Mouse (Mus musculus): ENCODE measurements around the gene Epn2. TPM values are rescaled to one million over a fixed set of nuclear protein-coding genes. Genes with fewer than 3 reads are reported as not detected.

Gene Epn2
- 53.9 and 56.5 TPM in 2 replicates for polyA plus RNA-seq (2015; fragmentation: Nextera tagmentation; extraction: Ambion mirVana)

DNA sequence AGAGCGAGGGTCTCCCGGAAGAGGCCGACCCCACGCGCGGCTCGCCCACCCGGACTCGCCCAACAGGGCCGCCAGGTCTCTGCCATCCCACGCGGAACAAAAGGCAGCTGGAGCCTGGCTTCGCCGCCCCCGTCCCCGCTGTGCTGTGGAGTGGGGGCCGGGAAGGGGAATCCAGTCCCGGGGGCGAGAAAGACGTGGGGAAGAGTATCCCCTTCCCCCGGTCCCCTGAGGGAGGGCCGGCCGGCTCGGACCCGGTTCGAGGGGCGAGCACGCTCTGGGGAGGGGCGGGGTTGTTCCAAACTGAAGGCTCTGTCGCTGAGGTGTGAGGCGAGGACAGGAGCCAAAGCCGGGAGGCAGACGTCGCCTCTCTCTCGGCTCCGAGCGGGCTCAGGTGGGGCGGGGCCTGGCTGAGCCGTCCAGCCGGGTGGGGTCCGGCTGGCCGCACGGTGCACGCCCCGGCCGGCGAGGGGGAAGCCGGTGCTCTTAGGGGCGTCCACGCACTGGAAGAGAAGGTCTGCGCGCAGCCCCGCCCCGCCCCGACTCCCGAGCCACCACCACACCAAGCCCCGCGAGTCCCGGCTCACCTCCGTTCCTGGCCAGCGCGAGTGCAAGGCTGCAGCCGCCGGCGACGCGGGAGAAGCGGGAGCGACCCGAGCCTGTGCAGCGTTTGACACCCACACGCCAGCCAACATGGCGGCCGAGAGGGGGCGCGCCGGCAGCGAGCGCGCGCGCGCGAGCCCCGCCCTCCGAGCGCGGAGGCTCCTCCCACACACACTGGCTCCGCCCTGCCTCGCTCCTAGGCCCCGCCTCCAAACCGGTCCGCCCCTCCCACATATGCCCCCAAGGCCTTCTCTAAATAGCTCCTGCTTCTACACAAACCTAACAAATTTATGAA lies at the start of gene Epn2:
Gene Epn2, minus strand, starts transcription at position 705 of the 895 bp plus-strand sequence.
- Histone ChIP-seq H3K4me1 (replicated peaks) (peaks cover 36% of the 10 kb centered on the region), H3K9me3 (peaks cover 6% of the 10 kb centered on the region; the same call in 1 of the 2 replicates), H3K36me3 (no peaks in the 10 kb centered on the region), H3K27me3 (no peaks in the 10 kb centered on the region), H3K9ac (peak within 1 kb of the TSS; percentile 77), H3K27ac (replicated peaks) (peak within 1 kb of the TSS; percentile 87), H3K4me2 (peak within 1 kb of the TSS; percentile 71), H3K4me3 (peak within 1 kb of the TSS; percentile 61)
- peak; percentile 93 for ATAC-seq (ENCODE audit: low read depth)
- WGBS: under 1% methylated on average over 88 of the region's 93 CpGs

DNA sequence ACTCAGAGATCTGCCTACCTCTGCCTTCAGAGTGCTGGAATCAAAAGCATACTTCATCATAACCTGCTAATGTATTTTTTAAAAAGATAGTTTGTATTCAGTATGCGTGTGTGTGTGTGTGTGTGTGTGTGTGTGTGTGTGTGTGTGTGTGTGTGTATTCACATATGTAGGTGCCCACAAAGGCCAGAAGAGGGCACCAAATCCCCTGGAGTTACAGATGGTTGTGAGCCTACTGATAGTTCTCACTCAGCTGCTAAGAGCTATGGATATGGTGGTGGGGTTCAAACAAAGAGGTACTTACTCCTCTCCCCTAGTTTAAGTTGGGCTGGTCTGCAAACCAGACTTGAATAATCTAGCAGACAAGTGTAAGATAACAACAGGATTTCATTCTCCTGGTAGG lies 47.0 kb upstream of the Epn2 start:
- 93% methylated on average over 1 of the region's 1 CpGs for WGBS
- no peaks in the 10 kb centered on the region for H3K4me1 ChIP-seq (replicated peaks)
- H3K27ac ChIP-seq (replicated peaks): no peak overlapping the region
- no peak overlapping the region for H3K9ac ChIP-seq
- no peak overlapping the region for H3K4me2 ChIP-seq
- H3K36me3 ChIP-seq: no peaks in the 10 kb centered on the region
- H3K9me3 ChIP-seq: no peaks in the 10 kb centered on the region
- ATAC-seq (ENCODE audit: low read depth): no peak
- H3K27me3 ChIP-seq: no peaks in the 10 kb centered on the region
- H3K4me3 ChIP-seq: no peak overlapping the region

DNA sequence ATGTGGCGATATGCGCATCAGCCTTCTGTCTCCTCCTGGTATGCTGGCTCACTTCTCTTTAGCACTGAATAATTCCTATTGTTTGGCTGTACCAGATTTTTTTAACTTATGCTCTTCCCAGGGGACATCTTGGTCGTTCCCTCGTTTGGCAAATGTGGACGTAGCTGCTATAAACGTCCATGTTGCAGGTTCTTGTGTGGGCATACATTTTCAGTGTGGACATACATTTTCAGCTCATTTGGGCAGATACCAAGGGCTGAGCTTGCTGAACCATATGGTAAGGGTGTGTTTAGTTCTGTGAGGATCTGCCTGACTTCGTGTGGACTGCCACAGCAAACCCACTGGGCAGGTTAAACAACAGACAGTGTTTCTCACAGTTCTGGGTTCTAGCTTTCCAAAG lies 45.6 kb upstream of the Epn2 start:
- Histone ChIP-seq H3K36me3 (no peaks in the 10 kb centered on the region), H3K27me3 (no peaks in the 10 kb centered on the region), H3K9ac (no peak overlapping the region), H3K4me2 (no peak overlapping the region), H3K27ac (replicated peaks) (no peak overlapping the region), H3K4me1 (replicated peaks) (peaks cover 8% of the 10 kb centered on the region; the same call in 1 of the 2 replicates), H3K9me3 (no peaks in the 10 kb centered on the region), H3K4me3 (no peak overlapping the region)
- WGBS: 75% methylated on average over 7 of the region's 7 CpGs
- no peak for ATAC-seq (ENCODE audit: low read depth)

- Histone ChIP-seq H3K4me3 (peak overlapping the region; percentile 38), H3K27me3 (no peaks in the 10 kb centered on the region), H3K36me3 (no peaks in the 10 kb centered on the region), H3K27ac (replicated peaks) (no peak overlapping the region), H3K9me3 (no peaks in the 10 kb centered on the region), H3K9ac (peak overlapping the region; percentile 66), H3K4me1 (replicated peaks) (peaks cover 21% of the 10 kb centered on the region), H3K4me2 (peak overlapping the region; percentile 67)
- no peak for ATAC-seq (ENCODE audit: low read depth)
- WGBS: 65% methylated on average over 8 of the region's 8 CpGs
These were observed 41.3 kb upstream of the Epn2 start for GRCm38 (mm10) chr11:61620762-61621161.

GRCm38 (mm10) chr11:61620254-61620670 lies 40.8 kb upstream of the Epn2 start:
- peak overlapping the region; percentile 66 for H3K9ac ChIP-seq
- peak overlapping the region; percentile 67; the same call in 1 of the 2 replicates for H3K27ac ChIP-seq (replicated peaks)
- peak; percentile 87 for ATAC-seq (ENCODE audit: low read depth)
- H3K4me2 ChIP-seq: peak overlapping the region; percentile 67
- peak overlapping the region; percentile 38 for H3K4me3 ChIP-seq
- no peaks in the 10 kb centered on the region for H3K27me3 ChIP-seq
- no peaks in the 10 kb centered on the region for H3K9me3 ChIP-seq
- no peaks in the 10 kb centered on the region for H3K36me3 ChIP-seq
- under 1% methylated on average over 16 of the region's 17 CpGs for WGBS
- peaks cover 26% of the 10 kb centered on the region for H3K4me1 ChIP-seq (replicated peaks)

DNA sequence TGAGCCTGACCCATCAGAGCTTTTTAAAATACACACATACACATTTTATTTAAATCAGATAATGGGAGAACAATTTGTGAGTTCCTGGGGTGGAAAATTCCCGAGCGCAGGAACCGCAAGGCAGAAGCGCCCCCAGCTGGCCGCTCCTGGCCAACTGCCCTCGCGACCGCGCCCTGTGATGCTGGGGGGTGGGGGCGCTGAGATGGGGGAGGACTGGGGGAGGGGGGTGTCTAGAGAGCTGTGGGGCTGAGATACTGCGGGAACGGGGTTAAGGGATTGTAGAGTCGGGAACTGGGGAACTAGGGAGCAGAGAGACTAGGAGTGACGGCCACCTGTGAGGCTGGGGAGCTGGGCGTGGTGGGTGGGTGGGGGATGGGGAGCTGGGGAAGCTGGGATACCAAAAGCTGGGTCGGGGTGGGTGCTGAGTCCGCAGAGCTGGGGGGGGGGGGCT lies 40.3 kb upstream of the Epn2 start:
- WGBS: 2% methylated on average over 17 of the region's 17 CpGs
- Histone ChIP-seq H3K4me2 (peak overlapping the region; percentile 67), H3K9me3 (no peaks in the 10 kb centered on the region), H3K27ac (replicated peaks) (peak overlapping the region; percentile 67), H3K4me1 (replicated peaks) (peaks cover 26% of the 10 kb centered on the region), H3K4me3 (peak overlapping the region; percentile 38), H3K27me3 (no peaks in the 10 kb centered on the region), H3K9ac (peak overlapping the region; percentile 66), H3K36me3 (no peaks in the 10 kb centered on the region)
- peak; percentile 64 for ATAC-seq (ENCODE audit: low read depth)

- peaks cover 26% of the 10 kb centered on the region for H3K4me1 ChIP-seq (replicated peaks)
- ATAC-seq (ENCODE audit: low read depth): no peak
- H3K9me3 ChIP-seq: no peaks in the 10 kb centered on the region
- H3K4me3 ChIP-seq: peak overlapping the region; percentile 38
- peak overlapping the region; percentile 67 for H3K4me2 ChIP-seq
- H3K27ac ChIP-seq (replicated peaks): no peak overlapping the region; the same call in 1 of the 2 replicates
- H3K9ac ChIP-seq: peak overlapping the region; percentile 66
- no peaks in the 10 kb centered on the region for H3K36me3 ChIP-seq
- no peaks in the 10 kb centered on the region for H3K27me3 ChIP-seq
- WGBS: 14% methylated on average over 6 of the region's 6 CpGs
These were observed 39.9 kb upstream of the Epn2 start for GRCm38 (mm10) chr11:61619356-61619755.

DNA sequence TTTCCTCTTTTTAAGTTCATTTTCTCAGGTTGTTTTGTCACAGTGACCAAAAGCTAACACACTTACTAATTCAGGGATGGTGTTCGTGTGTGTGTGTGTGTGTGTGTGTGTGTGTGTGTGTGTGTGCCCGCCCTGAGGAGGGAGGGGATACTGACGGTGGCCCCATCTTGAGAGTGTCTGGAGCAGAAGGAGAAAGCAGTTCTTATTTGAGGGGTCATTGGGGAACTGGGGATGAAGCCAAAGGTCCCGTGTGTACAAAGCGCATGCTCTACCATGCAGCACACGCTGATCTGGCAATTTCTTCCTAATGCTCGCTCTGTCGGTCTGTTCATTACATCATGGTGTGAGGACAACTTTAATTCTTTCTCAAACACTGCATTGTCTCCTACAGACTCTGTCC lies 39.1 kb upstream of the Epn2 start:
- no peak overlapping the region for H3K4me2 ChIP-seq
- H3K9ac ChIP-seq: no peak overlapping the region
- no peaks in the 10 kb centered on the region for H3K9me3 ChIP-seq
- ATAC-seq (ENCODE audit: low read depth): no peak
- no peaks in the 10 kb centered on the region for H3K36me3 ChIP-seq
- no peak overlapping the region for H3K27ac ChIP-seq (replicated peaks)
- H3K4me3 ChIP-seq: no peak overlapping the region
- WGBS: 78% methylated on average over 8 of the region's 8 CpGs
- peaks cover 26% of the 10 kb centered on the region for H3K4me1 ChIP-seq (replicated peaks)
- H3K27me3 ChIP-seq: no peaks in the 10 kb centered on the region

GRCm38 (mm10) chr11:61618131-61618530 lies 38.6 kb upstream of the Epn2 start:
- H3K4me3 ChIP-seq: no peak overlapping the region
- H3K27me3 ChIP-seq: no peaks in the 10 kb centered on the region
- H3K4me1 ChIP-seq (replicated peaks): peaks cover 26% of the 10 kb centered on the region
- H3K36me3 ChIP-seq: no peaks in the 10 kb centered on the region
- no peak overlapping the region for H3K27ac ChIP-seq (replicated peaks)
- 92% methylated on average over 8 of the region's 8 CpGs for WGBS
- H3K9me3 ChIP-seq: no peaks in the 10 kb centered on the region
- no peak for ATAC-seq (ENCODE audit: low read depth)
- no peak overlapping the region for H3K4me2 ChIP-seq
- no peak overlapping the region for H3K9ac ChIP-seq

DNA sequence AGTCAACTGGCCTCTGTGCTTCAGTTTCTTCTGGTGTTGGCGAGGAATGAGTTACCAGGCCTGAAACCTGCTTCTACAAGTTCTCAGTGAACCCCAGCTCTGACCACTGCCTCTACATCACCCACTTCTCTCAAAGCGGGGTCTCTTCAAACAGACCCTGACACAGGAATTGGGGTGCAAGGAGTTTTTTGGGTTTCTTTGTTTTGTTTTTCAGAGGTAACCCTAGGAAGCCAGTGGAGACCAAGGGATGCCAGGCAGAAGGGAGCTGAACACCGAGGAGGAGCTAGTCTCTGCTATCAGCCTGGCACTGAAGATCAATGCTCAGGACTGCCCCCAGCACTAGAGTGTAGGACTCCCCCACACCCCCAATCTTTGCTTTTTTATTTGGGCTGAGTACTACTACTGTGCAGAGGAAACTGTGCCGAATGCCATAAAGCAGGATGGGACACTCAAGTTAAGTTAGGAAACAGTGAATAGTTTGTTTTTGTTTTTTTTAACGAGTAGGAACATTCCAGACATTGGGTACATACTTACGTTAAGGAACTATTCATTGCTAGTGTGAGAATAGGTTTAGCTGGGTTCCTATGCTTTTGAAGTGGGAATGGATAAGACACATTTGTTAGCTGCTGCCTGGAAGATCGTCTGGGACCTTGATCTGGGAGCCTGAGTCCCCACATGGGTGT lies 37.9 kb upstream of the Epn2 start:
- Histone ChIP-seq H3K4me2 (no peak overlapping the region), H3K4me1 (replicated peaks) (peaks cover 26% of the 10 kb centered on the region), H3K9ac (no peak overlapping the region), H3K27me3 (no peaks in the 10 kb centered on the region), H3K9me3 (no peaks in the 10 kb centered on the region), H3K36me3 (no peaks in the 10 kb centered on the region), H3K27ac (replicated peaks) (no peak overlapping the region), H3K4me3 (no peak overlapping the region)
- ATAC-seq (ENCODE audit: low read depth): no peak
- 80% methylated on average over 7 of the region's 7 CpGs for WGBS

GRCm38 (mm10) chr11:61616523-61617292 lies 37.2 kb upstream of the Epn2 start:
- H3K9me3 ChIP-seq: no peaks in the 10 kb centered on the region
- no peak overlapping the region for H3K27ac ChIP-seq (replicated peaks)
- no peak overlapping the region for H3K4me3 ChIP-seq
- no peaks in the 10 kb centered on the region for H3K36me3 ChIP-seq
- 0 out of 2 replicates have a peak overlapping the region, but pooled peaks have one; percentile 19 for H3K9ac ChIP-seq
- H3K27me3 ChIP-seq: no peaks in the 10 kb centered on the region
- ATAC-seq (ENCODE audit: low read depth): no peak
- 57% methylated on average over 9 of the region's 9 CpGs for WGBS
- no peak overlapping the region for H3K4me2 ChIP-seq
- peaks cover 26% of the 10 kb centered on the region for H3K4me1 ChIP-seq (replicated peaks)

Measured in neural tube, embryonic 13.5 days (tissue).